Mouse (Mus musculus) lung, postnatal 25 days (tissue): ENCODE measurements around the gene Tbc1d19.

Source experiments
- DNase-seq: peaks from one replicate; pipeline ENCODE4 v3.0.0; 2022; ENCODE audit warnings: low spot score

Gene Tbc1d19

DNA sequence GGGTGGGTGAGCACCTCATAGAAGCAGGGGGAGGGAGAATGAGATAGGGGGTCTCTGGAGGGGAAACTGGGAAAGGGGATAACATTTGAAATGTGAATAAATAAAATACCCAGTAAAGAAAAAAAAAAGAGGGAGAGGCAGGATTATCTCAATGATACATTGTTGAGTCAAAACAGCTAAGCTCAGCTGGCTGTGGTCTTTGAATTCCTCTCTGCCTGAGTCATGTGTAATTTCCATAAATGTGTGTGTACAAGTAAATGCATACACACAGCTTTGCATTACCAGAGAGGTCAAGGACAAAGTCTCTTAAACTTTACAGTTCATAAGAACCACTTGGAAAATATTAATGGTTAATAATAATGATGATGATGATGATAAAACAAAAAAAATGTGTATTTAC, 143.8 kb downstream of the Tbc1d19 start:
- no peak for DNase-seq
